Mouse (Mus musculus) G1E (cell line): ENCODE measurements around the gene Rbms3. TPM values are rescaled to one million over a fixed set of nuclear protein-coding genes. Genes with fewer than 3 reads are reported as not detected.

Source experiments
- ATAC-seq: 2 replicates; pipeline ENCODE4 v1.8.0; 2016; ENCODE audit warnings: mild to moderate bottlenecking; ENCODE audit not compliant: insufficient number of reproducible peaks, poor library complexity, low FRiP score, severe bottlenecking; ENCODE audit errors: extremely low read depth
- DNase-seq: peaks from one replicate; pipeline ENCODE4 v3.0.0; 2012; ENCODE audit warnings: low spot score
- H3K27me3 ChIP-seq: 2 replicates; pipeline ENCODE4 v1.6.1; 2012; ENCODE audit warnings: mild to moderate bottlenecking, low read length, inconsistent platforms; ENCODE audit not compliant: insufficient read depth
- H3K36me3 ChIP-seq: replicated peaks from 2 replicates; pipeline ENCODE3; 2012; ENCODE audit warnings: mild to moderate bottlenecking, inconsistent platforms
- H3K4me1 ChIP-seq: 2 replicates; pipeline ENCODE4 v1.6.1; 2012; ENCODE audit warnings: low read depth, low read length, inconsistent platforms, mixed read lengths; ENCODE audit not compliant: insufficient read depth
- H3K4me3 ChIP-seq: 2 replicates; pipeline ENCODE4 v1.5.1; 2012; ENCODE audit warnings: low read depth, mild to moderate bottlenecking, inconsistent platforms, low read length, moderate library complexity, mixed read lengths
- H3K9me3 ChIP-seq: replicated peaks from 2 replicates; pipeline ENCODE4 v1.6.1; 2012; ENCODE audit warnings: inconsistent platforms
- CTCF ChIP-seq: IDR thresholded peaks from 2 replicates; pipeline ENCODE4 v1.5.1; 2012; ENCODE audit warnings: low read depth, low read length, inconsistent platforms, mixed read lengths
- GATA1 ChIP-seq: IDR thresholded peaks from 2 replicates; pipeline ENCODE4 v1.6.1; 2012; ENCODE audit warnings: borderline replicate concordance, low read length, inconsistent platforms, mixed read lengths
- GATA2 ChIP-seq: IDR thresholded peaks from 2 replicates; pipeline ENCODE4 v1.6.1; 2012; ENCODE audit warnings: low read depth, low read length, inconsistent platforms, borderline replicate concordance
- POLR2AphosphoS5 ChIP-seq: IDR thresholded peaks from 2 replicates; pipeline ENCODE4 v1.6.1; 2012; ENCODE audit warnings: low read depth, low read length, inconsistent platforms; ENCODE audit not compliant: insufficient replicate concordance
- TAL1 ChIP-seq: conservative IDR thresholded peaks from 2 replicates; pipeline ENCODE4 v1.6.1; 2012; ENCODE audit warnings: low read depth, low read length, inconsistent platforms, mixed read lengths
- polyA plus RNA-seq: library from polyadenylated mRNA; stranded (reverse); fragments of >175 nt; gene quantifications from 2 replicates; pipeline ENCODE4 v1.2.3, GENCODE M21; 2012
- total RNA-seq, 2 experiments: library from RNA; stranded (forward) in 1 of 2; stranded (reverse) in 1 of 2; fragments of 200-1000 nt in 1 of 2; fragments of >200 nt in 1 of 2; fragmentation: Nextera tagmentation in 1 of 2; gene quantifications; 2 replicates each; pipeline ENCODE4 v1.2.3; 2014 to 2017

Gene Rbms3
- total and polyA plus RNA-seq, 3 experiments, result 0.16 TPM; not detected in 2

DNA sequence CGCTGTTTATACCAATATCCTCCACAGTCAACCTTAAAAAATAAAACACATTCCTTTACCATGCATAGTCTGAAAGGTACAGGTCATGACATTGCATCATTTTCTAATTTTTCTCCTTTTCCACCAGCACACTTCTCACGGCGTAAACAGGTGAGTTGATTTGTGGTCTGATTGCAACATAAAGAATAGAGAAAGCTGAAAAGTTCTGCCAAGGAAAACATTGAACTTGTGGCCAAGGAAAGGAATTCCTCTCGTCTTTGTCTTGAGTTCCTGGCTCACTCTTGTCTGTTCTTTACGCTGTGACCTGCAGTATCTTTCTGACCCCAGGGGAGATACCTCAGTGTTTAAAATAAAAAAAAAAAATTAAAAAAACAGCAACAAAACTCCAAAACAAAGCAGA is 370.1 kb downstream of the Rbms3 start:
- Histone ChIP-seq H3K9me3 (peaks cover 57% of the 10 kb centered on the region), H3K4me3 (no peak overlapping the region), H3K36me3 (no peaks in the 10 kb centered on the region), H3K27me3 (no peaks in the 10 kb centered on the region), H3K4me1 (no peaks in the 10 kb centered on the region)
- DNase-seq (no peak), ATAC-seq (no peak)
- no peak for TF ChIP-seq GATA1
- TF ChIP-seq TAL1, result no peak
- TF ChIP-seq CTCF, result no peak
- TF ChIP-seq GATA2, result no peak
- no peak for TF ChIP-seq POLR2AphosphoS5

DNA sequence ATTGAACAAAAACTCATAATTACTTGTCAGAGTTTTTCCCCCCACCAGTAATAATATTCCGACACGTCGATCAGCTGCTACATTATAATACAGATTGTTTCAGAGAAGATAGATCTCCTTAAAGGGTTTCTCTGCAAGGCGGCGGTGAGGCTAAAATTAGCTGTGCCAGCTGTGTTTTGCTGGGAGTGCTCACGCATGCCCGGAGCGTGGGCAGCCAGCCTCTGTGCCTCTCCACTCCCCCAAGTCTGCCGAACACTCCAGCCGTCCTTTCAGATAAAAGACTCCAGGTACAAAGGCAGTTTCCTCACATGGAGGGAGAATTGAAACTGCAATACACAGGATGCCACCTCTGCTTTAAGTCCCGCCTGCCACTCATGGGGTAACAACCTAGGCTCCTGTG is 376.4 kb downstream of the Rbms3 start:
- ATAC-seq (no peak), DNase-seq (no peak)
- Histone ChIP-seq H3K36me3 (no peaks in the 10 kb centered on the region), H3K4me1 (no peaks in the 10 kb centered on the region), H3K27me3 (no peaks in the 10 kb centered on the region), H3K4me3 (no peak overlapping the region), H3K9me3 (peaks cover 60% of the 10 kb centered on the region)
- TF ChIP-seq POLR2AphosphoS5, result no peak
- no peak for TF ChIP-seq GATA2

DNA sequence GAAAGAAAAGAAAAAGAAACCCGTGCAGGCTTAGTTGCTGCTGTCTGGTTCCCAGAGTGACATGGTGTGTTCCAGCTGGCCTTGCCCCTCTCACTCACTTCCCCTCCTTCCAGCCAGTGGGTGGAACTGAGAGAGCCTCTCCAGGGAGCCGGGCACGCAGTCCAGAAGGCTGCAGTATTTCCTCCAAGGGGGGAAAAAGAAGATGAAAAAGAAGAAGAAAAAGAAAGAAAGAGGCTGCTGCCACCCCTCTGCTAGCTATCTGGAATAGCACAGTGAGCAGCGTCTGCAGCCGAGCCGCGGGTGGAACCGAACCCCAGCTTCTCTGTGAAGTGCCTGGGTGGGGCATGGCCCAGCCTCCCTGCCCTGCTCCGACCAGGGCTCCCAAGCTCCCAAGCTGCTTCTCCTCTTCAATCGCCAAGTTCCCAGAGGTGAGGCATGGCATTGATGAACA is 377.3 kb downstream of the Rbms3 start:
- DNase-seq, result no peak
- no peaks in the 10 kb centered on the region for H3K27me3 ChIP-seq
- no peak overlapping the region for H3K4me3 ChIP-seq
- peaks cover 65% of the 10 kb centered on the region for H3K9me3 ChIP-seq
- no peaks in the 10 kb centered on the region for H3K4me1 ChIP-seq
- no peaks in the 10 kb centered on the region for H3K36me3 ChIP-seq
- ATAC-seq, result no peak
- no peak for TF ChIP-seq CTCF
- TF ChIP-seq POLR2AphosphoS5, result no peak
- no peak for TF ChIP-seq TAL1
- no peak for TF ChIP-seq GATA2
- TF ChIP-seq GATA1, result no peak

DNA sequence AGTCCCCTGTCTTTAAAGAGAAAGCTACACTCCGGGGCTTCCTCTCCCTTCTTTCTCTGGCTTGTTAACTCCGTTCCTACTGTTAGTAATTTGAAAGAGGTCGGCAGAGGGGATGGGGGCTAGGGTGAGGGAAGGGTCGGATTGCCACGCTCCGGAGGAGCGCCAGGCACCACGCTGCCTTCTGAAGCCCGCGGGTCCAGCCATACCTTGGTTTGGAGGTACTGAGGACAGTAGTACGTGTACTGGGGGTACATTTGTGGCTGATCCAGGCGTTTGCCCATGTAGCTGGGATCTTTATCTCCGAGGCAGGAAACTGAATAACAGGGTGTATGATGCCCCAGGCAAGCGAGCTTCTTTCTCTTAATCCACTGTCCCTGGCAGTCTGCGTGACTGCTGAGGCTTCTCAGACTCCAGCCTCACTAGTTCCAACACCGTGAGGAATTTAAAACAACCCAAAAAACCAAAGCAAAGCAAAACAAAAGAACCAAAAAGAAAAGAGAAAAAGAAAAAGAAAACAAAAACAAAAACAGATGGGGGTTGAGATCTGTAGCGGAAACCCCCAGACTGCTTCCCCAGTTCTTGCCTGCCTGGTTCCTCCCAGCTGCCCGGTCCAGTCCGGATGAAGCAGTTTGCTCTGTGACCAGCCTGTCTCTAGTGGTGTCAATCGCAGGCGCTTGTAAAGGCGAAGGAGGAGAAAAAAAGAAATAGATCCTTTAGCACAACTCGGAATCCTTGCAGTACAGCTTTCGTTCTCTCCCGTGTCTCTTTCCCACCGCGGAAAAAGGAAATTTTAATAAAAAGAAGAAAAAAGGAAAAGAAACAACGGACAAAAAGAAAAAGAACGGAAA is 378.0 kb downstream of the Rbms3 start:
- DNase-seq (no peak), ATAC-seq (no peak)
- Histone ChIP-seq H3K9me3 (peaks cover 62% of the 10 kb centered on the region), H3K36me3 (no peaks in the 10 kb centered on the region), H3K27me3 (no peaks in the 10 kb centered on the region), H3K4me1 (no peaks in the 10 kb centered on the region), H3K4me3 (no peak overlapping the region)
- TF ChIP-seq GATA1, result no peak
- no peak for TF ChIP-seq TAL1
- TF ChIP-seq POLR2AphosphoS5, result no peak
- TF ChIP-seq GATA2, result no peak
- no peak for TF ChIP-seq CTCF

DNA sequence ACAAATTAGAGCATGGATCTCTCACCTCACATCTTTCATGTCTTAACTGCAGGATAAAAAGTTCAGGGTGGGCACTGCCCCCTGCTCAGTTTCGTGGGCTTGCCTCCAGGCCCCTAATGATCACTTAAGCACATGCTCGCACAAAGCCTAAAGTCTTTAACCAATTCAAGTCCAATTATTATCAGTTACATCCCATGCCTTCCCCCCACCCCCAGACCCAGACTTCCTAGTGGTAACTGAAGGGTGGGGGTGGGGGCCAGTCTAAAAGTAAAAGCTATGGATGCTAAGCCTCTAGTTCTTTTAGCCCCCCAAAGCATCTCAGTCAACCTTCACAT is 378.9 kb downstream of the Rbms3 start:
- Histone ChIP-seq H3K4me1 (no peaks in the 10 kb centered on the region), H3K9me3 (peaks cover 62% of the 10 kb centered on the region), H3K4me3 (no peak overlapping the region), H3K27me3 (no peaks in the 10 kb centered on the region), H3K36me3 (no peaks in the 10 kb centered on the region)
- no peak for DNase-seq
- TF ChIP-seq CTCF, result no peak
- no peak for TF ChIP-seq GATA1
- TF ChIP-seq TAL1, result no peak
- TF ChIP-seq POLR2AphosphoS5, result no peak
- TF ChIP-seq GATA2, result no peak
- no peak for ATAC-seq

DNA sequence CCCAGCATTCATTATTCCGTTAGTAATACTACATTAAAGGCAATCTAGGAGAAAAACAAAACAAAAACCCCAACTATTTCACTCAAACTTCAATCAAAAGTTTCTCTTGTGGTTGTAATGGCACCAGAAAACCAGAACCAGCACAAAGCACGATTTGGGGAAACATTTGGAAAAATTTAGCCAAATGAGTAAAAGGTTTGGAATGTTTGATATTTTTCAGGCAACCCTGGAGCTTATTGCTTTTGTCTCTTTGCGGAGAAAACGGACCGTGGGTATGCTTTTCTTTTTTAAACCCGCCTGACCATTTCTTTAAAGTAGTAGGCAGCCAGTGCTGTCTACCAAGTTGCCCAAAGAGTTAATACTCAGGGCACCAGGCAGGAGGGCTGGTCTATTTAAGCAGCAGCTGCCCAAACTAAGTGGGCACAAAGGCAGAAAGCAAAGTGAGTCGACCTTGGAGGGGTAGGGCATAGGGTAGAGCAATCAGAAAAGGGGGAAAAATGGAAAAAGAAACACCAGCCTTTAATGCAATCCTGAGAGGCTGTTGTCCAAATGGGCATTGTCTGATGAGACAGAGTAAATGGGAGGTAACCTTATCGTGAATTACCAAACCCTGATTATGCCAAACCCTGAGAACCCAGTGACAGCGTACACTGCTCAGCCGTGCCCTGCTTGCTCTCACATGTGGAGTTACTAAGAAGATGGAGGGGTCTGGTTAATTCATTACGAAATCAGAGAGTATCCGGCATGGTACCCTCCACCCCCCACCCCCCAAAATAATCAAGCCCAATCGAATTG is 379.5 kb downstream of the Rbms3 start:
- TF ChIP-seq TAL1, result no peak
- no peak for TF ChIP-seq GATA2
- no peak for TF ChIP-seq POLR2AphosphoS5
- no peak for TF ChIP-seq CTCF
- no peak for TF ChIP-seq GATA1
- no peaks in the 10 kb centered on the region for H3K36me3 ChIP-seq
- no peaks in the 10 kb centered on the region for H3K27me3 ChIP-seq
- peaks cover 60% of the 10 kb centered on the region for H3K9me3 ChIP-seq
- no peak overlapping the region for H3K4me3 ChIP-seq
- H3K4me1 ChIP-seq, result no peaks in the 10 kb centered on the region
- ATAC-seq (no peak), DNase-seq (no peak)
